ENCODE assay signal across 7 mouse cellular contexts in the genomic region with DNA sequence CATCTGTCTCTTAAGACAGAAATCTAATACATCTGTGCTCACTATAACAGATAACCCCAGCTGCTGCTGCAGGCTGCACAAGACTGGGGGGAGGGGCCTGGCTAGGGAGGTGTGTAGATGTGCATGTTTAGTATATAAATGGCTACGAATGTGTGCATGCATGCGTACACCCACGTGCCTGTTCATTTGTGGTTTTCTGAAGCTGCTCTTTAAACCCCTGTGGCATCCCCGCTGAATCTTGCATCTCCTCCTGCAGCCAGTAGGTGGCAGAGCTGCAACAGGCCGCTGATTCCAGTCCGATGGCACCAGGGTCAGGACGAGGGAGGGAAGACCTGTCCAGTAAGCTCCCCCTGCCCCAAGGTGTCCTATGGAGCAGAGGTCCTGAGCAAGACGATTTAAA.
DNase-seq lines count a peak whose midpoint lies in the region; TF ChIP-seq lines count a peak whose summit lies in the region.

No protein-coding gene starts in this region.

- WGBS in midbrain, embryonic 10.5 days = 5% methylated on average over 8 of the region's 8 CpGs
- WGBS in small intestine, adult 2 months = 5% methylated on average over 8 of the region's 8 CpGs

- peak; percentile 68 for DNase-seq in ZHBTc4 (ENCODE audit: low read depth, low spot score)
- DNase-seq in cerebellum, postnatal 36 days = peak; percentile 81 to 85
- DNase-seq in gastrocnemius, adult 18-20 months (ENCODE audit: low spot score) = peak; percentile 74
- DNase-seq in hindlimb bud, embryonic 11.5 days (ENCODE audit: extremely low spot score, low read depth, low spot score) = peak; percentile 47
- DNase-seq in left cerebral cortex, adult 2 months (ENCODE audit: extremely low spot score in 1 of 2, low spot score in 2 of 2) = peak; percentile 72 to 74
- peak; percentile 78 for DNase-seq in midbrain, embryonic 10.5 days (ENCODE audit: low spot score)

- H3K36me3 ChIP-seq in midbrain, embryonic 10.5 days = no peaks in the 10 kb centered on the region
- no peaks in the 10 kb centered on the region for H3K36me3 ChIP-seq in small intestine, adult 2 months (ENCODE audit: control insufficient read depth, insufficient read depth, low read length)

- H3K27me3 ChIP-seq in midbrain, embryonic 10.5 days (ENCODE audit: low read depth, poor library complexity, severe bottlenecking) = peaks cover 6% of the 10 kb centered on the region
- H3K27me3 ChIP-seq in small intestine, adult 2 months (ENCODE audit: control insufficient read depth, insufficient read depth, low read length) = no peaks in the 10 kb centered on the region

- no peak overlapping the region for H3K4me3 ChIP-seq in left cerebral cortex, adult 2 months
- no peak overlapping the region for H3K4me3 ChIP-seq in midbrain, embryonic 10.5 days
- H3K4me3 ChIP-seq in small intestine, adult 2 months (ENCODE audit: low read depth, low read length) = no peak overlapping the region

- no peak for TF ChIP-seq POLR2A in small intestine, adult 2 months (IDR thresholded peaks at IDR 0.05; ENCODE audit: low read depth, low read length)

- peak; percentile 92 for TF ChIP-seq CTCF in left cerebral cortex, adult 2 months (IDR thresholded peaks at IDR 0.05)
- peak; percentile 65; the same call in 1 of the 2 replicates for TF ChIP-seq CTCF in small intestine, adult 2 months (IDR thresholded peaks at IDR 0.05; ENCODE audit: extremely low read depth, insufficient read length, insufficient replicate concordance, low read depth, low read length)

- peaks cover 41% of the 10 kb centered on the region for H3K4me1 ChIP-seq in midbrain, embryonic 10.5 days
- H3K4me1 ChIP-seq in small intestine, adult 2 months (ENCODE audit: control insufficient read depth, insufficient read depth, insufficient read length, low read length) = no peaks in the 10 kb centered on the region

- H3K9me3 ChIP-seq in midbrain, embryonic 10.5 days (replicated peaks) = no peaks in the 10 kb centered on the region

- H3K27ac ChIP-seq in left cerebral cortex, adult 2 months = no peak overlapping the region
- no peak overlapping the region for H3K27ac ChIP-seq in midbrain, embryonic 10.5 days (replicated peaks)
- H3K27ac ChIP-seq in small intestine, adult 2 months (ENCODE audit: insufficient read depth, low read depth, low read length) = no peak overlapping the region

- intact Hi-C loops in left cerebral cortex, adult 2 months (cut with DNase I) = loop anchor here (1.0 to 5.0 kb wide), 3 partner anchors 151 to 666 kb away; no protein-coding TSS in a partner anchor
